Mouse (Mus musculus) kidney, postnatal 36 days (tissue): ENCODE measurements around the gene 1810010D01Rik.

Experiments
- DNase-seq, 2 experiments: peaks; one replicate each; pipeline ENCODE4 v3.0.0; 2021 to 2022; ENCODE audit warnings: mixed read lengths in 2 of 2

The 1810010D01Rik gene

DNA sequence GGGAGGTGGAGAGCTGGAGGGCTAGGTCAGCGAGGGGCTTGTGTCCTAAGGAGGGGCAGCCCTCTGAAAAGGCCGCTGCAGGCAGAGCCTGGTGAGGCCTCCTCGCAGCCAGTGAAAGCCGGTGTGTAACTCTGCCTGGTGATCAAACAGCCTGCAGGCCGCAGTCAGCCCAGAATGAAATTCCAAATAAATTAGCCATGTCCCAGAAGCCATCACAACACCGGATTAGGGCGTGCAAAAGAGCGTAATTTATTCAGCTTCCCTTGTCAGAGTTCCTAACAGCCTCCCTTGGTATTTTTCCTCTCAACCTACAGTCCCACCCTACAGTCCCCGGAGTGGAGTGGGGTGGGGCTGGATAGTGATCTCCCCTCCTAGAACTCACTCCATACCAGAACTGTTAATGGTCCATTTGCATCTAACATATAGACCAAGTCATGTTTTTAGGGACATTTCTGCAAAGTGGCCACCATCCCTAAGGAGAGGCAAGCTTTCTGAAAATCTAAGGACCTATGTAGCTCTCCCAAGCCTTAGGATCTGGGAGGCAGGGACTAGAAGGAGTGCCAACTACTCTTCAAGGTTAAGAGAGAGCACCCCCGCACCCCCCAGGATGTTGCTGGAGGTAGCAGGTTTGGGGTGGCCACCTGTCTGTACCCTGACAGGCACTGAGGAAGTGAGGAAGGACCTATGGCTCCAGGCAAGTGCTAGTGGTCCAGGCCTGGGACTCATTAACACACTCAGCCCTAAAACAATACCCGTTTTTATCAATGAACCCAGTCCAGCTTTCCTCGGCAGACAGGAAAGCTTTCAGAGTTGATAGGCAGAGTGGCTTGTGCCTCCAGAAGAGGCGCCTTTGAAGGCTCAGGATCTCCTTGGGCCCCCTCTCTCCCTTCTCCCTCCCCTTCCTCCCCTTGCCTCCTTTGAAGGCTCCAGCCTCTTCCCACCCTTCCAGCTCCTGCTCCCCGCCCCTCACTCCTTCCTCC is 4.1 kb upstream of the 1810010D01Rik start:
- peak in 1 of 2 experiments; percentile 37 for DNase-seq

DNA sequence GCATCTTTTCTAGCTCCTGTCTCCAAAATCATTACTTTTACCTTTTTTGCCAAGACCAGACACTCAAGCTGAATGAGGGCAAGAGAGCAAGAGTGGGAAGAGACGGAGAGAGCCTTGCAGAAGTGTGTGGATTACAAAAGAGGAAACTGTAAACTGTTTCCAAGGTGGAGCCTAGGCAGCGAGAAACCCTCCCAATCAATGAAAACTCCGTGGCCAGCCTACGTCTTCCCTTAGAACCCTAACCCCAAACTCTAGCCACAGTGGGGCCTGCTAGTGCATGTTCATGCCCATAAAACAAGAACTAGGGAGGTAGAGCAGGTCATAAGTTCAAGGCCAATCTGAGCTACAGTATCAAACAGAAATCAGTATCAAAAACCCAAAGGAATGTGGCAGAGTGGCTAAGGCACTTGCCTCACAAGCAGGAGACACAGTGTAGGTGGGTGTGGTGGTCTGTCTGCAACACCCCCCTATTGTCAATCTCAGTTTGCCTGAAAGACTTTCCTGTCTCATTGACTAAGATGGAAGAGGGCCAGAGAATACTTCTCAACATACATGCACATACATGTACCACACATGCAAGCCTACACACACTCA is 2.7 kb upstream of the 1810010D01Rik start:
- no peak for DNase-seq

DNA sequence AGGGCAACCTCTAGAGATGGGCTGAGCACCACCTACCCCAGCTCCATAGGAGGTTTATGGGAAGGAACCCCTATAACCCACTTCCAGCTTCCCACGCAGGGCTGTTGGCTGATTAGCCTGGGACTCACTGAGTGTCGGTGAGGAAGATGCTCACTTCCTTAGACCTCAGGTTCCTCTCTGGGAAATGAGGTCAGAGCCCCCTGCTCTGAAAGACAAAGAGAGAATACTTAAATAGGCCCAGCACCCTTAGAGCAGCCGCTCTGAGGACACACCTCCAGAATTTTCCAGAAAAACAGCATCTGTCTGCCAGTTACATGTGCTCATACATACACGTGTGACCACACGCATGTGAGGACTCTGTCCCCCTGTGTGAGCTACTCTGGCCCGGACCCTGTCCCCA is 1.1 kb downstream of the 1810010D01Rik start:
- no peak for DNase-seq

DNA sequence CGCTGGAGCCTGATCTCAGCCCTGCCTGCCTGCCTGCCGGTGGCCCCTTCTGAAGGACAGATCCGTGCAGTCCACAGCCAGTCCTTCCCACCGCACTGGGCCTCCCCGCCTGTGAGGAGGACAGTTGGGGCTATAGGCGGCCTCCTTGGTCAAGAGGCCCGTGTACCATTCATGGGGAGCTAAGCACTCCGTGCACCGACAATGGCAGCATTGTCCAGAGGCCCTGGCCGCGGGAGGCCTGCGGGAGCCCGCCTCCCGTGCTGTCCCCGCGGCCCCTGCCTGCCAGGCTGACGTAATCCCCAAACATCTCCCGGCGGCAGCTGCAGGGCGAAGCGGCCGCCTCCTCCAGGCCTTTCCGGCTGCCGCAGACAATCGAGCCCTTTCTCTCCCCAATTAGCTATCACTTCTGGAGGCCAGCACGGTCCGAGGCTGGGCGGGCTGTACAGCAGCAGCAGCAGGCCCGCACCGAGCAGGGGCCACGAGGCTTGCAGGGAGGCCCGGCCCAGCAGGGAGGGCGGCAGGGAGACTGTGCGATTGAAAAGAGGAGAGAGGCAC is 1.8 kb downstream of the 1810010D01Rik start:
- peak; percentile 60 to 78 for DNase-seq

DNA sequence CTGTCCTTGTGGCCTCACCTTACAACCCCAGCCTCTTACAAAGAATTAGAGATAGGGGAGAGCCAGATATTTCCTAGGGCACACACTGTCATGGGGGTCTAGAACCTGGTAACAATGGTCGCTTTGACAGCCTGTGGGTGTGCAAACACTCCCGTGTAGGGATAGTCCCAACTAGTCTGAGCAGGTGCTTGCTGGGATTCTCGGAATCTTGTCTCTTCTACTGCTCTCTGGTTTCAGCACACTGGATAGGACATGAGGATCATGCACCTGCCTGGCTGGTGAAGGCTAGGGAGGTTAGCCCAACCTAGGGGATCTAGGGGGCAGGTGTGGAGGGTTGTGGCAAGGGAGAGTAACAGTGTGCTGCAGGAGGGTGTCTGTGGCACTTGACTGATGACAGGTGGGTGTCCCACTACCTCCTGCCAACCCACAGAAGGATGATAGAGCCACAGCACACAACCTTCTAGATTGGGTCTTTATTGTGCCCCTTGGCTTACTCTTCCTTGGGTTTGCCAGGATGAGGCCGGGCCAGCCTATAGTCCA is 2.5 kb downstream of the 1810010D01Rik start:
- DNase-seq: no peak

DNA sequence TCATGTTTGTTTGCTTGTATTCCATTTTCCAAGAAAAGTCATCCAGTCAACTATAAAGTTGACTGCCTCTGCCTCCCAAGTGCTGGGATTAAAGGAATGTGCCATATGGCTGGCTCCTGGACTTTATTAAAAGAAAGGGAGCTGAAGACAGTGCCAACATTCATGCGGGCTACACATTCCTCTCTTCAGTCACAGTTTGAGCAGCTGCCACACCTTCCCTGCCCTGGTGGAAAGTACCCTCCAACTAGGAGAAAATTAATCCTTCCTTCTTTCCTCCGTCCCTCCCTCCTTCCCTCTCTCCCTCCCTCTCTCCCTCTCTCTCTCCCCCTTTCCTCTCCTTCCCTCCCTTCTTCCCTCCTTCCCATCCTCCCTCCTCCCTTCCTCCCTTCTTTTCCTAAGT is 8.2 kb downstream of the 1810010D01Rik start:
- DNase-seq: no peak

DNA sequence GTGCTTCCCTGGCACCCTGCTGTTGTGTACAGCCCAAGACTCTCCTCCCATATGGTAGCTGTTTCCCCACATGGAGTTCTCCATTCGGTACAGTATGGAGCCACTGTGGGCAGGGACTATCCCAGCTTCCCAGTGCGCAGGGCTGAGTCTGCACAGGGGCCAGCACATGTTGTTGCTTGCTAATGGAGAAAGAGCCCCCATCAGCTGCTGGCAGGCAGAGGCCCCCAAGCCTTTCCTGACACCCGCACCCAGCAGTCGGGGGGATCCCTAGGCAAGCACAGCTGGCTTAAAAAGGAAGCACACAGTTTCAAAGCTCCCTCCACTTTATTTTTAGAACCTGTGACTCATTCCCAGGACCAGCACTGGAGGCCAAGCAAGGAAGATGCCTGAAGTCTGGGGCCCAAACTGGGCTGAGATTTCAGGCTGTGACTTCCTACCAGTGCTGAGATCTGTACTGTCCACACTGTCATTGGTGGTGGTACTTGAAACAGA is 9.7 kb downstream of the 1810010D01Rik start:
- peak in 1 of 2 experiments; percentile 13 for DNase-seq

DNA sequence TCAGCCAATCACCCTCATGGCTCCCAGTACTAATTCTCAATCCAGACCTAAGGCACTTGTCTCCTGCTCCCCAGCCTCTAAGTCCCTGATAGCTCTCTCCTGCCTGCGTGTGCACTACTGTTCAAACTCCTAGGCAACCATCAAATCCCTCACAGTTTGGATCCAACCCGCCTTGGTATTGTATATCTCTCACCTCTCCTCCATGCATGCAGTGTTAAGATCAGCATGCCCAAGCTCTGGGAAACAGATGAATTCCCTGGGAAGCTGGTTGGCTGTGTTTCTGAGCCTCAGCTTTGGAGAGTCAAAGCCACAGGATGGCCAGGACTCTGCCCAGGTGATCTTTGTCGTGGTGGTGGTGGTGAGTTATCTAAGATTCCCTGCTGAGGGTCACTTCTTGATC is 10.2 kb downstream of the 1810010D01Rik start:
- no peak for DNase-seq

DNA sequence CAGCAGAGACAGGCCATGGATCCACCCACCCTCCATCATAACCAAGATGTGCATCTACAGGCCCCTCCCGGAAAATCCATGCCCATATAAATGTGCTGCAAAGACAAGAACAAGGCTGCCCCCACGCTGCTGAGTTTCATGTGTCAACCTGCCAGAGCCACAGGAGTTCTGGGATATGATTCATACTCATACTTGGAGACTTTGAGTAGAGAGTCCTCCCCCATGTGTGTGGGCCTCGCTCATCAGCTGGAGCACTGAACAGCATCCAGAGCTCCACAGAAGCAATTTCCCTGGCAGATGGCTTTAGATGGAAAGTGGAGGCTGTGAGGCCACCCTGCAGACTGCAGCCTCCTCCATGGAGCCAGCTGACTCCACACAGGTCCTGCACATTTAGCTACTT is 10.9 kb downstream of the 1810010D01Rik start:
- DNase-seq: no peak

DNA sequence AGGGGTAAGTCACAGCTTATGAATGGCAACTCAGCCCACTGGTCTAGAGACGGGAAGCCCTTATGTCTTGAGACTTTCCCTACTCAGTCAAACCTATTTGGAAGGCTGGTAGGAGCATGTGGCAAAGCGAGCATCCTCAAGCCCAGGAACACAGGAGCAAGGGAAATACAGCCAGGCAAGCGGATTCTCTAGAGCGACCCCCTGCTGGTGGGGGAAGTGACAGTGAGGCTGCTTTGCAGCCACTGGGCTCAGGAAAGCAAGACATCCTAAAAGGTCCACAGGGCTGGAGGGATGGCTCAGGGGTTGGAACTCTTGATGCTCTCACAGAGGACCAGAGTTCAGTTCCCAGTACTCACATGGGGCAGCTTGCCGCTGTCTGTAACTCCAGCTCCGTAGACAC is 11.6 kb downstream of the 1810010D01Rik start:
- DNase-seq: no peak

DNA sequence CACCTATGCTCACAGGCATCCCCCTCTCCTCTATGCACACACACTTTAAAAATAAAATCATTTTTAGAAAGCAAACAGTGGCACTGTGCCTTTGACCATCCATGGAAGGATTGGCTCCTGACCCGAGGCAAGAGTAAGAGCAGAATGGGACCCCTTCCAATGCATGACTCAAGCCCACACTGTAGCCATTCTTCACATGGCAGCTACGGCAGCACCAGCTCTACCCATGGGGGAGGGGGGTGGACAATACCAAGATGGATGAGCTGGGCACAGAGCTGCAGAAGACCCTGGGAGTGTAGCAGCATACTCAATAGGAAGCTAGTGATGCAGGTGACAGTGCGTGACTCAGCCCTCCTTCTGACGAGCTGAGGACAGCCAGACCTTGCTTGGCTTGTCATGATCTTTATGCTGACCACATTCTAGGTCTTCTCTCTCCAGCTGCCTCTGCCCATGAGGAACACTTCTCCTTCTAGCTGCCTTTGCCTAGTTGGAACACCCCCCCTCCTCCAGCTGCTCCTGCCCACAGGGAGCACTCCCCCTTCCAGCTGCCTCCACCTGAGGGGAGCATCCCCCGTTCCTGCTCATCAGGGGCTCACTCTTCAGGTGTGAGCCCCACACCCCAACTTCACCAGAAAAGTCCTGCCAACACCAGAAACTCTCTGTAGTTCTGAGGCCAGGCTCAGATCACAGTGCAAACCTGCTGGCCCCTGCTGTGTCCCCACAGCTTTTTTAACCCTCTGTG is 12.6 kb downstream of the 1810010D01Rik start:
- no peak for DNase-seq

DNA sequence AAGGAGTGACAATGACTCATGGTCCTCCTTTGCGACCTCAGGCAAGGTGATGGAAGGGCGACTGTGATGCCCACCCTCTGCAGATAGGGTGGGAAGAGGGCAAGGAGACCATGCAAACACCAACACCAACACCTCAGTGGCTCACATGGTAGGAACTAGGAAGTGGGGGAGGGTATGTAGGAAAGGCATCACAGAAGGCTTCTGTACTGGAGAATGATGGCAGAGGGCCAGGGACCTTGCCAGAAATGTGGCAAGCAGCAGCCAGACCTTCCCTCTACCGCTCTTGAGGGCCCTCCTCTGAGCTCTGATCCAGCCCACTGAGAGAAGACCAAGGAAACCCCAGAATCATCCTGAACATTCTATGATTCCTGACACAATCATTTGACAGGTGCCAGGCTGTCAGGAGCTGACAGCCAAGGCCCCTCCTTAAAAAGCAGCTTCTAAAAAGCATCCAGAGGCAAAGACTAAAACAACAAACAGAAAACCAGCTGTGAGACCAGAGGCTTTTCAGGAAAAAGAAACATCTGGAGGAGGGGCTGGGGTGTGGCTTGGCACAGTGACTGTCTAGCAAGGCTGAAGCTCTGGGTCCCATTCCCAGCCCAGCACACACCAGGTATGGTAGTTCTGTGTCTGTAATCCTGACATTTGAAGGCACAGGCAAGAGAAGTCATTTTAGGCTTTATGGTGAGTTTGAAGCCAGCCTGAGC is 13.3 kb downstream of the 1810010D01Rik start:
- DNase-seq: peak; percentile 46 to 75

DNA sequence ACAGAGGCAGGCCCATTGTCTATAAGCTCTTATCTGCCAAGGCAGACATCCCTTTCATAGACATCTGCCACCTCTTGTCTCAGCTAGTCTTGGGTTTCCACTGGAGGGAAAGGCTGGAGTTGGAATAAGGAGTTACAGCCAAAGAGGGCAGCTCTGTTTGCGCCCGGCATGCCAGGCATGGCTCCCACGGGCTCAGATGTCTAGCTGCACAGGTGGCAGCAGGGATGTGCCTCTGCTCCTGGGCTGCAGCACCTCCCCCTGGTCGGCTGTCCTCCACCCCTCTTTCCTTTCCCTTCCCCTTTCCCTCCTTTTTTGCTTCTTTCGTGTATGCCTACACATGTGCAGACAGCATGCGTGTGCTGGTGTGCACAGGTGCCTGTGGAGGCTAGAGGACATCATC is 15.1 kb downstream of the 1810010D01Rik start:
- no peak for DNase-seq

DNA sequence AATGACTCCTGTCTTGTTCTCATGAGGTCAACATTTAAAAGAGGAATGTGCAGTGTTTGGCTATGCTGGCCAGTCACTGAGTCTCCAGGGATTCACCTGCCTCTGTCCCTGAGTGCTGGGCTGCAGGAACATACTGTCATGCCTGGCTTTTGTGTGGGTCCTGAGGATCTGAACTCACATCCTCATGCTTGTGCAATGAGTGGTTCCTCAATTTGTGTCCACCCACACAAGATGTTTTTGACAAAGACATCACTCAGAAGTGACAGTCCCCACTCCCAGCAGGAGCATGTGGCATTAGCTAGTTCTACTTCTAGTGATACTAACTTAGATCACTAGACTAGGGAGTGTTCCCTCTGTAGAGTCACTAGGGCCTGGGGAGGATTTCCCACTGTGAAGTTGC is 17.4 kb downstream of the 1810010D01Rik start:
- DNase-seq: no peak

DNA sequence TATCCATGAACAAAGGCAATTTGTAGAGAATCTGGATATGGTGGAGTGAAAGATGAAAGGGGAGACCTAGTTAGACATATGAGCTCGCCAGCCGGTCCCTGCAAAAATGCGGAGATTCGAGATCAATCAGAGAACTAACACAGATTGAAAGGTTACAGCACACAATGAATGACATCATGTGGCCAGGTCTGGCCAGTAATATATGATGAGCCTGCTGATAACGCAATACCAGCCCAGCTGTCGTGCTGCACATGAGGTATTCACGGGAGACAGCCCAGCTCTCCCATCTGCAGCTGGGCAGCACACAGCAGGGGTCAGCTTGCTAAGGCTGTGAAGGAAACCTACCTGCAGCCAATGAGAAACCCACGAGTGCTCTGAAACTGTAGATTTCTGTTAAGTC is 18.6 kb downstream of the 1810010D01Rik start:
- DNase-seq: no peak

DNA sequence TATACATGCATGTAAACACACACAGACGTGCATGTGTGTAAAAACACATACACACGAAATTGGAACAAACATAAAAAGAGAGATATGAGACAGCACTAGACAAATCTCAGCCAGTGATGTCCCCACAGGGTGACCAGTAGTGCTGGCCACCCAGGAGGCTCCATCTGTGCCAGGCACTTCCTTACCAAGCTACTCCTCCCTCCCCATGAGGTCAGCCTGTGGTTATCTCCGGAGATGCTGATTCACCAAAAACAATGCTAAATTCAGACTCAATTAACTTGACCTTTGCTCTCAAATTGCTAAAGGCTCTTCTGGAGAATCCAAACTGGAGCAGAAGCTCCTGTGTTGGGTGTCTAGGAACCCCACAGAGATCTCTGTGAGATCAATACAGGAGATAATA is 20.1 kb downstream of the 1810010D01Rik start:
- peak in 1 of 2 experiments; percentile 23 for DNase-seq

DNA sequence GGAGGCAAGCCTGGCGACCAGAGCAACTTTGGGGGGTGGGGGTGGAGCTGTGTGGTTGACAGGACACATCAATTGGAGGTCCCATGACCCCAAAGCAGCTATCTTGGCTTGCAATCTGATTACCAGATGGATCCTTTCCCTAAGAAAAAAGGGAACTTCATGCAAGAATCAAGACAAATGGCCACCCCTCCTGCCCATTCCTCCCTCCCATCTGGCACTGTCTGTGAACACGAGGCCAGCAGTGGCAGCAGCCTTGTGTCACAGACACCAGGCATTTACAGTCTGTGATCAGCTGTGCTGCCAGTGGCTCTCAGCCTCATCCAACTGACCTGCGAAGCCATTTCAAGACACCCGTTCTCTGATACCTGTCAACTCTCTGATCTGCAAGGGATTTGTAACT is 25.5 kb downstream of the 1810010D01Rik start:
- no peak for DNase-seq

DNA sequence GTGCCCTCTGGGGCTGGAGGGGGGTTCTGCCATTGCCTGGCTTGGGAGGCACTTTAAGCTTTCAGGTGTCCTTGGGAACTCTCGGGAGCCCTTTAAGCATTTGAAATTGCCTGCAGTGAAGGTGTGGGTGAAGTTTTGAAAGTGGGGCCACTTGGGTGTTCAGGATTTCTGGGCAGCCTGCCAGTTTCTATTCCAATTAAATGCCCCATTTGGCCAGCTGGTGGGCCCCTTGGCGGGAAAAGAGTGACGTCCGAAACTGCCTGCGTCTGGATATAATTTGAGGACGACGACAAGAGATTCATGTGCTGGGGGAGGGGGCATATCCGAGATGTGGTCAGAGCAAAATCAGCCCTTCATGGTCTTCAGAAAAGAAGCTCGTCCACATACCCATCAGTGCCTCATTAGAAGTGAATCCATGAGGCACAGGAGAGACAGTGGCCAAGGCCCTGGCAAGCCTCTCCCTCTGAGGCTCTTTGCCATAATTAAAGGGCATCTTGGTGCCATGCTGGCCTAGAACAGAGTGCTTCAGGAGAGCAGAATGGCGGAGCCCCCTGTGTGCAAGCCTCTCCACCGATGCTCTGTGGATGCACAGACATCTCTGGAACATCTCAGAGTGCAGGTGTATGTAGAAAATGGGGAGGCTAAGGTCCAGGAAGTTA is 26.4 kb downstream of the 1810010D01Rik start:
- DNase-seq: no peak

DNA sequence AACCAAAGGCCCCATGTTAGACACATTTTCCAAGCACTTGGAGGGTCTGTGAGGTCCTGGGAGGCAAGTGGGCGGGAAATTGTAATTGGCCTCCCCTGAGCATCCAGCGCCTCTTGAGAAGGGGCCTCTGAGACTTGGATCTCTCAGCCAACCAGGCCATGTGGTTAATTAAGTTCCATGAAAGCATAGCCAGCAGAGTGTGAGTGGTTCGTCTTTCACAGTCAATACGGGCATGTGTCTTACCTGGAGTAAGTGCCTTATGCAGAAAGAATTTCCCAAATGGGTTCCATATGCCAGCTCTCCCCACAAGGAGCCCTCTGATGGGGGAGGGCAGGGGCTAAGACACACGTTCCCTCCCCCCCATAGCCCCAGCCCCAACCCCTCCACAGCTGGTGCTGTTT is 28.2 kb downstream of the 1810010D01Rik start:
- no peak for DNase-seq

DNA sequence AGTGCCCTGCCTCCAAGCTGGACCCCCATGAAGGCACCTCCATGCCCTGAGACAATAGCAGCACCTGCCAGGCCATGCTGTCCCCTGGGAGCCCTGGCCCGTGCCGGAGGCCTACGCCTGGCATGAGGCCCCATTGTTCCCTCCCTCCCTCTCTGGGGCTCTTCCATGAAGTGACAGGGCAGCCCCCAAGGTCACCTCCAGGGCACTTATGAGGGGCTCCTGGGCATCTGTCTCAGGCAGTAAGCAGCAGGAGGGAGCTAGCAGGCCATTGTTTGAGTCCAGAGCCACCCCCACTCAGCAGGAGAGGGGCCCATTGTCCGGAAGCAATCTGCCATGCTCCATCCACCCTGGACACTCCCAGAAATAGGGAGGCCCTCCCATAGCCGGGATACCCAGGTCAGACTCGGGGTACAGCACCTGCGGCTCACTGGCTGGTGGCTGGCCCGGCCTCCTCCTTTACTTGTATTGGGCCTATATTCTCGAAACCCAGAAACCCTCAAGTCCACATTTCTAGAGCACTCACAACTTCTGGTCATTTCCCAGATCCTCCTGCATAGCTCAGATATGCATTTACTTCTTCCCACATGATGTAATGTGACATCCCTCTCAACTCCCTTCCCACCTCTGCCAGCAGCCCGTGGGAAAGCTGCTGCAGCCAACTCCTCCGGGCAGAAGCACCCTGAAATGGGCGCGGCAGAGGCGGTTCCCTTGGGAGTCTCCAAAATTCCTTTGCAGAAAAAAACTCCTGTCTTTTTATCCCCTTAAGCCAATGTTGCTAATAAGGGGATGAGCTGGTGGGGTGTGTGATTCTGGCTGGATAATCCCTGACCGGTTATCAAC is 30.9 kb downstream of the 1810010D01Rik start:
- DNase-seq: no peak
